Mouse (Mus musculus) heart, postnatal 0 days (tissue): ENCODE data around the gene Zfp775.

Source experiments
- CTCF ChIP-seq: IDR thresholded peaks from 2 replicates; pipeline ENCODE4 v1.5.1; 2016; ENCODE audit warnings: antibody characterized with exemption, control low read depth, low read depth
- EP300 ChIP-seq: IDR thresholded peaks from 2 replicates; pipeline ENCODE4 v1.6.1; 2016; ENCODE audit warnings: antibody characterized with exemption, low read depth

DNA sequence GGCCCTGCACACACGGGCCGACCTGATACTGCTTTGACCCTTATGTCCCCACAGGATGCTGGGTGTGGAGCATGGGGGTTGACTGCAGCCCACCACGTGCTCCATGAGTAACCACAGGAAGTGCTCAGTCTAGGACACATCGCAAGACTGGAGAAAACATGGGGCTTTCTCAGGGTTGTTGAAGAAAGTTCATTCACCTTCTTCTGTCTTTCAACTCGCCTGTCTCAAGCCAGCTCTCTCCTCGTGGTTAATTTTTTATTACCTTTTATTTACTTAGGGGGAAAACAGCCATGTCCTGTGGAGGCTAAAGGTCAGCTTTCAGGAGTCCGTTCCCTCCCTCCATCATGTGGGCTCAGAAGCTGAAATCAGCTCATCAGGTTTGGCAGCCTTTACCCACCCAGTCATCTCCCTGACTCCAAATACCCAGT, 64.3 kb downstream of the Zfp775 start:
- TF ChIP-seq CTCF: no peak
- TF ChIP-seq EP300: no peak
